Mouse (Mus musculus) kidney, adult 8-10 months (tissue): ENCODE measurements at regions not wholly inside any gene's neighbourhood (a gene's known extent, or its start where the extent isn't known, plus 50 kb on each side); places are given as distances from the start of the nearest gene placed in this dataset.
A peak's percentile ranks its signal among the peaks of the same experiment; 100 is the strongest.

Source experiments
- DNase-seq, 2 experiments: peaks; one replicate each; pipeline ENCODE4 v3.0.0; 2022

DNA sequence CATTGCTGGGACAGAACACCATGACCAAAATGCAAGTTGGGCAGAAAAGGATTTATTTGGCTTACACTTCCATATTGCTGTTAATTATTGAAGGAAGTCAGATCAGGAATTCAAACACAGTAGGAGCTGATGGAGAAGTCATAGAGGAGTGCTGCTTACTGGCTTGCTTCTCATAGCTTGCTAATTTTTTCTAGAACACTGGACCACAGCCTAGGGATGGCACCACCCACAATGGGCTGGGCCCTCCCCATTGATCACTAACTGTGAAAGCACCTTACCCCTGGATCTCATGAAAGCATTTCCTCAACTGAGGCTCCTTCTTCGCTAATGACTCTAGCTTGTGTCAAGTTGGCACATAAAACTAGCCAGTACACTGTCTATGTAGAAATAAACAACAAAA lies 381.3 kb downstream of the Nup35 start:
- peak; percentile 29 to 54 for DNase-seq

DNA sequence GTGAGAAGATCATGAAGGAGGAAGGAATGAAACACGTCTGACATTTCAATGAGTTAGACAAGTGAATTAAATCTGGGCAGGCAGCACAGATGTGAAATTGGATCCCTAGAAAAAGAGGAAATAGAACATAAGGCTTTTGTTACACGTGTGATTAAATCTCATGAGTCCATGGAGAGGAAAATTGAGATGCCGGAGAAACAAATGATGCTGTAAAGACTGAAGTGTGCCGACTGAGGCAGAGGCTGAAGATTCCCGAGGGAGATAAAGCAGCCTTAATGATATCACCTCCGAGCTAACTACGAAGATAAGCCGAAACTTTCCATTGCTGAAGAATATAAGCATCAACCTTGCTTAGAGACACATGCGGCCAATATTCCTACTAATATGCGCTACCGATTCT lies 390.0 kb downstream of the Nup35 start:
- DNase-seq, result no peak

DNA sequence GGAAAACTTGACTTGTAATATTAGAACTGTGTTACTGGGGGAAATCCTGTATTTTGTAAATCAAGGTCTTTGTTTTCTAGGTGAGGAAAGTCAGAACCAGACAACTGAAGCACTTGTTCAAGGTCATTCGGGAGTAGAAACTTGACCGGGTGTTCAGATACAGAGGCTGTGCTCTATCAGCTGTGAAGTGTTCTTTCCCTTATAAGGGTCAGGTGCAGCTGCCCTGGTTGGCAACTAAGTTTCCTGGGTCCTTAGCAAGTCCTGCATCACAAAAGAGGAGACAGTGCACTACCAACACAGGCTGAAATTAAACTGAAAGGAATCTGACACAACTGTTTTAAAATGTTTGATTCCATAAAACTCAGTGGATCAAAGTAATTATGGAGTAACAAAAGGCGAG lies 406.6 kb downstream of the Nup35 start:
- DNase-seq, result no peak
